Mouse (Mus musculus) heart, embryonic 11.5 days (tissue): ENCODE results near the gene Wwtr1. TPM values are rescaled to one million over a fixed set of nuclear protein-coding genes. Genes with fewer than 3 reads are reported as not detected.

Experiments
- ATAC-seq: fragments of 200-750 bp; cut with Nextera tagmentation; replicated peaks from 2 replicates; pipeline ENCODE4 v1.8.0; 2017; ENCODE audit warnings: moderate library complexity; ENCODE audit not compliant: insufficient number of reproducible peaks, low FRiP score, low TSS enrichment
- H3K27ac ChIP-seq: fragments of 300-500 bp; sonication (generic); 2 replicates; pipeline ENCODE4 v1.5.1; 2014; ENCODE audit warnings: mild to moderate bottlenecking, low read depth, low read length
- H3K27me3 ChIP-seq: fragments of 300-500 bp; sonication (generic); 2 replicates; pipeline ENCODE4 v1.6.1; 2014; ENCODE audit warnings: mild to moderate bottlenecking, low read length, mixed read lengths; ENCODE audit not compliant: control insufficient read depth, insufficient read depth
- H3K36me3 ChIP-seq: fragments of 300-500 bp; sonication (generic); 2 replicates; pipeline ENCODE4 v1.6.1; 2014; ENCODE audit warnings: mild to moderate bottlenecking, low read length, moderate library complexity, mixed read lengths; ENCODE audit not compliant: control insufficient read depth, insufficient read depth
- H3K4me1 ChIP-seq: fragments of 300-500 bp; sonication (generic); 2 replicates; pipeline ENCODE4 v1.6.1; 2014; ENCODE audit warnings: low read length; ENCODE audit not compliant: control insufficient read depth, insufficient read depth
- H3K4me2 ChIP-seq: fragments of 300-500 bp; sonication (generic); 2 replicates; pipeline ENCODE4 v1.6.1; 2014; ENCODE audit warnings: mild to moderate bottlenecking, moderate library complexity
- H3K4me3 ChIP-seq: fragments of 300-500 bp; sonication (generic); 2 replicates; pipeline ENCODE4 v1.5.1; 2014; ENCODE audit warnings: low read depth, low read length
- H3K9ac ChIP-seq: fragments of 300-500 bp; sonication (generic); 2 replicates; pipeline ENCODE4 v1.6.1; 2014; ENCODE audit warnings: mild to moderate bottlenecking, low read depth, low read length, moderate library complexity
- H3K9me3 ChIP-seq: fragments of 300-500 bp; sonication (generic); replicated peaks from 2 replicates; pipeline ENCODE4 v1.6.1; 2016; ENCODE audit warnings: low read length; ENCODE audit not compliant: control insufficient read depth
- WGBS: fragments of 180-500 bp; shearing (Covaris S2); extraction: QIAGEN DNeasy Blood & Tissue Kit; methylation state at CpG from one replicate; pipeline ENCODE4 v1.1.7; 2014; ENCODE audit not compliant: insufficient replicate concordance; 5-methylcytosine and 5-hydroxymethylcytosine counted together
- polyA plus RNA-seq: library from polyadenylated mRNA; unstranded; fragments of >200 nt; fragmentation: Nextera tagmentation; extraction: Ambion mirVana; gene quantifications from 2 replicates; pipeline ENCODE4 v1.2.1, GENCODE M21; 2014

Wwtr1 gene
- polyA plus RNA-seq, 1 experiment from 2014 or later: 17.4 TPM

DNA sequence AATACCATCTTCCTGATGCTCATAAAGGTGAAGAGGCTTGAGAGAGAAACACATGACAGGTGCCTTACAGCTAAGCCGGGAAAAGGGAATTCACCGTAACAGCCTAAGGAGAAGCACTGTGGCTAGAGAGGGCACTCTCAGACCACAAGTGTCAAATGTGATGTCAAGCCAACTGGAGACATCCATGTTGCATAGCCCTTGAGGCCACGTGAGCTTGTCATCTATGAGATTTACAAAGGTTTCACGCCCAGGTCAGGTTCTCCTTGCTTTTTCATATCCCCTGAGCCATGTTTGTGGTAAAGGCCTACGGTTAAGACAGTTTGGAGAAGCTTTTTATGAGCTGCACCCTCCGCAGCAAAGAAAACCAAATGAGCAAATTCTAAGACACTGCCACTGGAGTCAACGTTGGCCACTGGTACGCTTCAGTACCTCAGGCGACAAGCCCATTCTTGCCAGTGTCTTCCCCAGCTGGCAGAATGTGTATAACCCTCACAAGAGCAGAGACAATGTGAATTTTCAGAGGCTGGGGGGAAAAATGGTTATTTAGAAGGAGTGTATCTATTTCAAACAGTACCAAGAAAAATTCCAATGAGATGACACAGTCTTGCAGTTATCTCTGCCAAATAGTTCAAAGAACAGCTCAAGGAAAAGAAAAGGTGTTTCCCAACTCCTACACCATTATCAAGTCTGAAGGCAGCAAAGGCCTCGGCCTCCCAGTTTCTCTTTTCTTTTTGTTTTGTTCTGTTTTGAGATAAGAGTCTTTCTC lies 21.4 kb downstream of the Wwtr1 start:
- Histone ChIP-seq H3K27me3 (no peaks in the 10 kb centered on the region), H3K4me1 (peaks cover 2% of the 10 kb centered on the region; the same call in 1 of the 2 replicates), H3K4me2 (no peak overlapping the region), H3K9ac (no peak overlapping the region), H3K4me3 (no peak overlapping the region), H3K9me3 (no peaks in the 10 kb centered on the region), H3K27ac (0 out of 2 replicates have a peak overlapping the region, but pooled peaks have one; percentile 10), H3K36me3 (no peaks in the 10 kb centered on the region; the same call in 1 of the 2 replicates)
- ATAC-seq: no peak
- WGBS: 82% methylated on average over 10 of the region's 10 CpGs

DNA sequence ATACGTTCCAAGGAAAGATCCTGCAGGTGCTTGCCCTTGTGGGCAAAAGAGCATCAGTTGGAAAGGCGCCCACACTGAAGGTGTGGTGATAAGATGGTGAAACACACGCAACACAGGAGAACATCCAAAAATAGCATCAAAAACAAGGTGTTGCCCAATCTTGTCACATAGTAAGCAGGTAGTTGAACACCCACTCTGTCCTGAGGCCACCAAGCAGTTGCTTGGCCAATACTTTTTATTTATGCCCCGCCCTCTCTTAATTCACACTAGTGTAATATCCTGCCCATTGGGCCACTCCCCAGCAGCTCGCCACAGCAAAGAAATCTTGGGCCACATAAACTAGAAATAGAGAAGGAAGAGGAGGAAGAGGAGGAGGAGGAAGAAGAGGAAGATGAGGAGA lies 22.6 kb downstream of the Wwtr1 start:
- no peak for ATAC-seq
- Histone ChIP-seq H3K27me3 (no peaks in the 10 kb centered on the region), H3K27ac (no peak overlapping the region), H3K36me3 (no peaks in the 10 kb centered on the region), H3K9me3 (no peaks in the 10 kb centered on the region), H3K4me3 (no peak overlapping the region), H3K9ac (no peak overlapping the region), H3K4me1 (peaks cover 2% of the 10 kb centered on the region; the same call in 1 of the 2 replicates), H3K4me2 (no peak overlapping the region)
- WGBS: 84% methylated on average over 5 of the region's 5 CpGs

DNA sequence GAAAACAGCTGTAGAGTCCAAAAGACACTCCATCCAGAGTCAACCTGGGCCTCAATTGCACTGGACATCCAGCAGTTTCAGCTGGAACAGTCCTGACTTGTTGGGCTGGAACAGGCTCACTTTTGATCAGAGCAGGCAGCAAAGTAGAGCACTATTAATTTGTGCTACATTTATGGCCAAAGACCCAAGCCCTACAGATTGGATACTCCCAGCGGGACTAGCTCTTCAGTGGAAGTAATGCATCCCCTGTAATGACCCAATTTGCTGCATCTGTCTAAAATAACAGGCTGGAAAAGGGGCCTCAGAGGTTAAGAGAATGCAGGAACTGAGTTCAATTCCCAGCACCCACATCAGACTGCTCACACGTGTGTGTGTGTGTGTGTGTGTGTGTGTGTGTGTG lies 24.5 kb downstream of the Wwtr1 start:
- Histone ChIP-seq H3K4me2 (no peak overlapping the region), H3K4me3 (no peak overlapping the region), H3K27ac (no peak overlapping the region), H3K27me3 (no peaks in the 10 kb centered on the region), H3K9me3 (no peaks in the 10 kb centered on the region), H3K9ac (no peak overlapping the region), H3K4me1 (peaks cover 15% of the 10 kb centered on the region), H3K36me3 (no peaks in the 10 kb centered on the region)
- 74% methylated on average over 2 of the region's 2 CpGs for WGBS
- ATAC-seq: no peak

DNA sequence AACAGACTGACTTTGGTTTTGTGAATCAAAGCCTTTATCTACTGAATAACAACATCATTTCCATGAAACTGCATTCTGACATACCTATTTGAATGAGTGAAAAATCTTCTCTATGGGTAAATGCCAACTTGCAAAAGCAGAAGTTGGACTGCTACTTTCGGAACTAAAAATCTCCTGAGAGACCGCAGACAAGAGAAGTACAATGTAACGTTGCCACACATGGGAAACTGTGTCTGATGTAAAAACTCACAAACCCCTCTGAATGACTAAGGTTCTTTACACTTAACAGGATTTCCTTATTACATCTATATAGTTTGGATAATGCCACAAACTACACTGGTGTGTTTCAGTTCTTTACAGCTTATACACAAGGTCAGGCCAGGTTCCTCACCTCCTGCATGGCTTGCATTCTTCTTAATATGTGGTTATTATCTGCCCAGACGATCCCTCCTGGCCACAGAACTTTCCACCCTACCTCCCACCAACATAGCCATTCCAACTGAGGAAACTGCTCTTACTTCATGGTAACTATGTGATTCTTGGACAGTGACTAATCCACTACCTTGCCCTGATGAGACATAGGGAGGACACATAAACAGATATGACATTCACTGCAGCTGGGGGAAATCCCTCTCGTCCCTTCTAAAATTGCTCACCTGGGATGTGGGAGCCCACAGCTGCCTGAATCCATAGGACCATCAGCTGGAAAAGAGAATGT lies 25.1 kb downstream of the Wwtr1 start:
- no peaks in the 10 kb centered on the region for H3K36me3 ChIP-seq
- 77% methylated on average over 5 of the region's 5 CpGs for WGBS
- no peaks in the 10 kb centered on the region for H3K9me3 ChIP-seq
- peaks cover 15% of the 10 kb centered on the region for H3K4me1 ChIP-seq
- ATAC-seq: no peak
- no peak overlapping the region for H3K4me3 ChIP-seq
- no peaks in the 10 kb centered on the region for H3K27me3 ChIP-seq
- H3K9ac ChIP-seq: no peak overlapping the region
- no peak overlapping the region for H3K4me2 ChIP-seq
- no peak overlapping the region for H3K27ac ChIP-seq

DNA sequence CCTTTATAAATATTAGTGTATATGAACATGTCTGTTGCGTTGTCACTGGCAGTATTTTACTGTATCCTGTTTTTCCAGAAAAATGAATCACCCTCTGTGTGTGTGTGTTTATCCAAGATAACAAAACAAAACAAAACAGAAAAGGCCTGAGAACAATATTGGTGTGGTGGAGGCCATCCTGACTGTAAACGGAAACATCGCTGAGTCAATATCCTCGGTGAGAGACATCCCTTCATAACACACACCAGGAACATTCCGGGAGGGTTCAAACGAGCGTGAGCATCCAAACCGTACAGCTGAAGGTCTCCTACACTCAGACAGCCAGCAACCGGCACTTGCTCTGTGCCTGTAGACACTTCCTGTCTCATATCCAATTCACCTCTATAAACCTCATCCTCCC lies 31.6 kb downstream of the Wwtr1 start:
- Histone ChIP-seq H3K4me2 (no peak overlapping the region), H3K9ac (no peak overlapping the region), H3K36me3 (no peaks in the 10 kb centered on the region), H3K27me3 (no peaks in the 10 kb centered on the region), H3K9me3 (no peaks in the 10 kb centered on the region), H3K4me3 (no peak overlapping the region), H3K4me1 (peaks cover 15% of the 10 kb centered on the region), H3K27ac (peak overlapping the region; percentile 59; the same call in 1 of the 2 replicates)
- 0 out of 2 replicates have a peak, but pooled peaks have one; percentile 35 for ATAC-seq
- WGBS: 68% methylated on average over 9 of the region's 9 CpGs

DNA sequence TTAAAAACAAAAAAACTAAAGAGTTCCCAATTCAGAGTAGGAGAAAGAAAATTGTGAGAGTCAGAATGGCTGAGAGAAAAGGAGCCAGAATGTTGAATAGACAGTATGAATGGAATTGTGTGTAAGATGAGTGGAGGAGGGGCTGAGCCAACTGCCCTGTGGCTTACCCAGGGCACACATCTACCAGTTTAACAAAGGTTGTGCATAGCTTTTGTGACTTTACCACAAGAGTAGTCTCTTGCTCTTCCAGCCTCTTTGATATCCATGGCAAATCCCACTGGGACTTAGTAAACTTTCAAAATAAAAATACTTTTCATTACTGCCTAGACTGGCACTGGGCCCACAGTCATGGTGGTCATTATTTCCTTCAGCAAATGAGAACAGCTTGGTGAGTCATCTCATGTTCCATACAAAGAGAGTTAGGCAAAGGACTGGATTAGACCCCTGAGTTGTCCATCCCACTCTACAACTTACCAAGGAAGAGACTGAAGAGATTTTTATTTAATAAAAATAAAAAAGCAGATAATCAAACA lies 32.8 kb downstream of the Wwtr1 start:
- H3K27ac ChIP-seq: no peak overlapping the region
- H3K27me3 ChIP-seq: no peaks in the 10 kb centered on the region
- no peaks in the 10 kb centered on the region for H3K36me3 ChIP-seq
- ATAC-seq: no peak
- H3K4me2 ChIP-seq: no peak overlapping the region
- H3K9me3 ChIP-seq: no peaks in the 10 kb centered on the region
- no peak overlapping the region for H3K9ac ChIP-seq
- H3K4me1 ChIP-seq: peaks cover 15% of the 10 kb centered on the region
- H3K4me3 ChIP-seq: no peak overlapping the region

DNA sequence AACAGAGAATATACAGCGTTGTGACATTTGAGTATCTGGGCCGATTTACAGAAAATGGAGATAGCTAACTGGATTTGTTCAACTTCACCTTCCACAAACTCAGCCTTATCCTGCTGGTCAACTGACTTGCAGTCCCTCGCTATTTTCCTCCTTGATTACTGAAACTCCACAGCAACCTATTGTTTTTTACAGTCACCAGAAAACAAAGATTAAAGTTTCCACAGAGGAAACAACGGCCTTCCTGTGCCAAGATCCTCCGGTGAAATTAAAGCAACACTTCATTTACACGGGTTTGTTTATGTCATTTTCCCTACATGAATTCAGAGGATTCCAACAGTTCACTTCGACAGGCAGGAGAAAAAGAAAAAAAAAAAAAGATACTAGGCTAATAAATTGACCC lies 34.5 kb downstream of the Wwtr1 start:
- H3K27me3 ChIP-seq: no peaks in the 10 kb centered on the region
- H3K4me1 ChIP-seq: 0 out of 2 replicates have a peak, but pooled peaks cover 2% of the 10 kb centered on the region
- peak overlapping the region; percentile 64; the same call in 1 of the 2 replicates for H3K27ac ChIP-seq
- WGBS: 65% methylated on average over 7 of the region's 7 CpGs
- H3K4me2 ChIP-seq: no peak overlapping the region
- ATAC-seq: no peak
- H3K9me3 ChIP-seq: no peaks in the 10 kb centered on the region
- no peak overlapping the region for H3K4me3 ChIP-seq
- no peak overlapping the region for H3K9ac ChIP-seq
- H3K36me3 ChIP-seq: no peaks in the 10 kb centered on the region

DNA sequence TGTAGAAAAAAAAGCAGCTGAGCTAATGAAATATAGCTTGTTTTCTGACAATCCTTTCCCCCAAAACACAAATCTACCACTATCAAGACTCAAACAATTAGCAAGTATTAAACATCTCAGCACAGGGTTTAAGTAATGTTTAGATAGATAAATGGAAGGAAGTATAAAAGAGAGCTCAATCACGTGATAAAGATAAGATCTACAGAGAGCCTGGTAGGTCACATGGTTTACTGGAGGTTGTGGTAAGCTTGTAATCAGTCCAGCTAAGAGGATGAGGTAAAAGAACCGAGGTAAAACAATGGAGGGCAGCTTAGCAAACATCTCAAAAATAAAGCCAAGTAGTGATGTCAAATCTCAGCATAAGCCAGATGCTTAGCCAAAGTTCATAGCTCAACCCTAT lies 35.2 kb downstream of the Wwtr1 start:
- Histone ChIP-seq H3K27me3 (no peaks in the 10 kb centered on the region), H3K4me1 (peaks cover 8% of the 10 kb centered on the region; the same call in 1 of the 2 replicates), H3K36me3 (no peaks in the 10 kb centered on the region), H3K9me3 (no peaks in the 10 kb centered on the region), H3K4me2 (no peak overlapping the region), H3K27ac (peak overlapping the region; percentile 64; the same call in 1 of the 2 replicates), H3K9ac (no peak overlapping the region), H3K4me3 (no peak overlapping the region)
- ATAC-seq: no peak
- 29% methylated on average over 2 of the region's 2 CpGs for WGBS
